Mouse (Mus musculus): Measurements from ENCODE around the gene Slit2. TPM values are rescaled to one million over a fixed set of nuclear protein-coding genes. Genes with fewer than 3 reads are reported as not detected.

Slit2 gene
- total and polyA plus RNA-seq, 3 experiments = 1.8 to 4.5 (median 3.3) TPM

- Histone ChIP-seq H3K4me1 (ENCODE audit: control insufficient read depth, insufficient read depth, low read length) (0 out of 2 replicates have a peak, but pooled peaks cover 2% of the 10 kb centered on the region), H3K36me3 (ENCODE audit: control insufficient read depth, insufficient read depth, low read length) (no peaks in the 10 kb centered on the region), H3K9ac (ENCODE audit: low read depth, low read length) (no peak overlapping the region), H3K79me2 (replicated peaks; ENCODE audit: control insufficient read depth, insufficient read depth, low read length) (no peaks in the 10 kb centered on the region), H3K27me3 (ENCODE audit: control insufficient read depth, insufficient read depth, low read length) (peaks cover 4% of the 10 kb centered on the region; the same call in 1 of the 2 replicates), H3K4me3 (no peak overlapping the region), H3K27ac (no peak overlapping the region)
- TF ChIP-seq EP300 (IDR thresholded peaks at IDR 0.05; ENCODE audit: insufficient read depth, low read depth, low read length) (no peak), CTCF (IDR thresholded peaks at IDR 0.05) (peak; percentile 42), POLR2A (IDR thresholded peaks at IDR 0.05; ENCODE audit: insufficient read depth, low read depth, low read length) (no peak)
- intact Hi-C loops (cut with DNase I) = no loop called here
- DNase-seq = no peak
- WGBS = 29% methylated on average over 5 of the region's 5 CpGs
These were observed 2.5 kb upstream of the Slit2 start for GRCm38 (mm10) chr5:47980459-47980858.

GRCm38 (mm10) chr5:47981951-47982350 lies 987 bp upstream of the Slit2 start:
- WGBS = 77% methylated on average over 8 of the region's 8 CpGs
- Histone ChIP-seq H3K9ac (ENCODE audit: low read depth, low read length) (no peak overlapping the region), H3K79me2 (replicated peaks; ENCODE audit: control insufficient read depth, insufficient read depth, low read length) (no peaks in the 10 kb centered on the region), H3K27ac (no peak overlapping the region), H3K4me3 (no peak overlapping the region), H3K27me3 (ENCODE audit: control insufficient read depth, insufficient read depth, low read length) (peaks cover 5% of the 10 kb centered on the region; the same call in 1 of the 2 replicates), H3K4me1 (ENCODE audit: control insufficient read depth, insufficient read depth, low read length) (0 out of 2 replicates have a peak, but pooled peaks cover 2% of the 10 kb centered on the region), H3K36me3 (ENCODE audit: control insufficient read depth, insufficient read depth, low read length) (no peaks in the 10 kb centered on the region)
- DNase-seq = no peak
- TF ChIP-seq CTCF (IDR thresholded peaks at IDR 0.05) (no peak), EP300 (IDR thresholded peaks at IDR 0.05; ENCODE audit: insufficient read depth, low read depth, low read length) (no peak), POLR2A (IDR thresholded peaks at IDR 0.05; ENCODE audit: insufficient read depth, low read depth, low read length) (no peak)
- intact Hi-C loops (cut with DNase I) = no loop called here

GRCm38 (mm10) chr5:47983746-47984583 lies 1.0 kb downstream of the Slit2 start:
- Histone ChIP-seq H3K4me1 (ENCODE audit: control insufficient read depth, insufficient read depth, low read length) (0 out of 2 replicates have a peak, but pooled peaks cover 2% of the 10 kb centered on the region), H3K4me3 (peak overlapping the region; percentile 59), H3K27me3 (ENCODE audit: control insufficient read depth, insufficient read depth, low read length) (peaks cover 5% of the 10 kb centered on the region; the same call in 1 of the 2 replicates), H3K27ac (no peak overlapping the region), H3K9ac (ENCODE audit: low read depth, low read length) (no peak overlapping the region), H3K79me2 (replicated peaks; ENCODE audit: control insufficient read depth, insufficient read depth, low read length) (no peaks in the 10 kb centered on the region), H3K36me3 (ENCODE audit: control insufficient read depth, insufficient read depth, low read length) (no peaks in the 10 kb centered on the region)
- 4% methylated on average over 38 of the region's 38 CpGs for WGBS
- intact Hi-C loops (cut with DNase I) = no loop called here
- DNase-seq = peak; percentile 25 to 50
- TF ChIP-seq POLR2A (IDR thresholded peaks at IDR 0.05; ENCODE audit: insufficient read depth, low read depth, low read length) = no peak
- TF ChIP-seq CTCF (IDR thresholded peaks at IDR 0.05) = no peak
- TF ChIP-seq EP300 (IDR thresholded peaks at IDR 0.05; ENCODE audit: insufficient read depth, low read depth, low read length) = no peak

- Histone ChIP-seq H3K27ac (no peak overlapping the region), H3K4me1 (ENCODE audit: control insufficient read depth, insufficient read depth, low read length) (0 out of 2 replicates have a peak, but pooled peaks cover 2% of the 10 kb centered on the region), H3K4me3 (peak overlapping the region; percentile 59), H3K79me2 (replicated peaks; ENCODE audit: control insufficient read depth, insufficient read depth, low read length) (no peaks in the 10 kb centered on the region), H3K36me3 (ENCODE audit: control insufficient read depth, insufficient read depth, low read length) (no peaks in the 10 kb centered on the region), H3K27me3 (ENCODE audit: control insufficient read depth, insufficient read depth, low read length) (peaks cover 5% of the 10 kb centered on the region; the same call in 1 of the 2 replicates), H3K9ac (ENCODE audit: low read depth, low read length) (0 out of 2 replicates have a peak overlapping the region, but pooled peaks have one; percentile 5)
- 18% methylated on average over 23 of the region's 23 CpGs for WGBS
- peak; percentile 11 to 21 for DNase-seq
- intact Hi-C loops (cut with DNase I) = no loop called here
- no peak for TF ChIP-seq POLR2A (IDR thresholded peaks at IDR 0.05; ENCODE audit: insufficient read depth, low read depth, low read length)
- no peak for TF ChIP-seq EP300 (IDR thresholded peaks at IDR 0.05; ENCODE audit: insufficient read depth, low read depth, low read length)
- TF ChIP-seq CTCF (IDR thresholded peaks at IDR 0.05) = no peak
These were observed 1.8 kb downstream of the Slit2 start for GRCm38 (mm10) chr5:47984584-47985197.

GRCm38 (mm10) chr5:47985198-47985631 lies 2.3 kb downstream of the Slit2 start:
- WGBS = 8% methylated on average over 13 of the region's 13 CpGs
- Histone ChIP-seq H3K9ac (ENCODE audit: low read depth, low read length) (0 out of 2 replicates have a peak overlapping the region, but pooled peaks have one; percentile 5), H3K27ac (no peak overlapping the region), H3K79me2 (replicated peaks; ENCODE audit: control insufficient read depth, insufficient read depth, low read length) (no peaks in the 10 kb centered on the region), H3K27me3 (ENCODE audit: control insufficient read depth, insufficient read depth, low read length) (peaks cover 5% of the 10 kb centered on the region; the same call in 1 of the 2 replicates), H3K36me3 (ENCODE audit: control insufficient read depth, insufficient read depth, low read length) (no peaks in the 10 kb centered on the region), H3K4me1 (ENCODE audit: control insufficient read depth, insufficient read depth, low read length) (0 out of 2 replicates have a peak, but pooled peaks cover 2% of the 10 kb centered on the region), H3K4me3 (peak overlapping the region; percentile 59)
- DNase-seq = peak; percentile 12 to 39
- intact Hi-C loops (cut with DNase I) = no loop called here
- no peak for TF ChIP-seq EP300 (IDR thresholded peaks at IDR 0.05; ENCODE audit: insufficient read depth, low read depth, low read length)
- TF ChIP-seq CTCF (IDR thresholded peaks at IDR 0.05) = no peak
- no peak for TF ChIP-seq POLR2A (IDR thresholded peaks at IDR 0.05; ENCODE audit: insufficient read depth, low read depth, low read length)

All from heart, adult 2 months (tissue).